Mouse (Mus musculus) stomach, embryonic 16.5 days (tissue): ENCODE results near the gene Tmem72. TPM values are rescaled to one million over a fixed set of nuclear protein-coding genes. Genes with fewer than 3 reads are reported as not detected.

Experiments
- ATAC-seq: fragments of 200-750 bp; cut with Nextera tagmentation; 2 replicates; pipeline ENCODE4 v1.8.0; 2017; ENCODE audit warnings: moderate number of reproducible peaks, moderate TSS enrichment; ENCODE audit not compliant: insufficient read depth, low FRiP score
- H3K27ac ChIP-seq: fragments of 300-500 bp; sonication (generic); 2 replicates; pipeline ENCODE4 v1.5.1; 2014; ENCODE audit warnings: low read length
- H3K27me3 ChIP-seq: fragments of 300-500 bp; sonication (generic); 2 replicates; pipeline ENCODE4 v1.6.1; 2014; ENCODE audit warnings: low read length, control low read depth, mixed read lengths; ENCODE audit not compliant: control insufficient read depth, insufficient read depth
- H3K36me3 ChIP-seq: fragments of 300-500 bp; sonication (generic); 2 replicates; pipeline ENCODE4 v1.6.1; 2014; ENCODE audit warnings: low read length; ENCODE audit not compliant: control insufficient read depth, insufficient read depth
- H3K4me1 ChIP-seq: fragments of 300-500 bp; sonication (generic); 2 replicates; pipeline ENCODE4 v1.6.1; 2014; ENCODE audit warnings: low read length, control low read depth, mixed read lengths; ENCODE audit not compliant: control insufficient read depth, insufficient read depth
- H3K4me2 ChIP-seq: fragments of 300-500 bp; sonication (generic); 2 replicates; pipeline ENCODE4 v1.6.1; 2014; ENCODE audit warnings: low read depth, low read length, mixed read lengths
- H3K4me3 ChIP-seq: fragments of 300-500 bp; sonication (generic); replicated peaks from 2 replicates; pipeline ENCODE4 v1.5.1; 2014; ENCODE audit warnings: mild to moderate bottlenecking, low read length
- H3K9ac ChIP-seq: fragments of 300-500 bp; sonication (generic); 2 replicates; pipeline ENCODE4 v1.6.1; 2014; ENCODE audit warnings: low read length
- H3K9me3 ChIP-seq: fragments of 300-500 bp; sonication (generic); replicated peaks from 2 replicates; pipeline ENCODE4 v1.6.1; 2016; ENCODE audit warnings: low read length, control low read depth; ENCODE audit not compliant: control insufficient read depth
- WGBS: fragments of 180-500 bp; shearing (Covaris S2); extraction: QIAGEN DNeasy Blood & Tissue Kit; methylation state at CpG from one replicate; pipeline ENCODE4 v1.1.7; 2014; 5-methylcytosine and 5-hydroxymethylcytosine counted together
- polyA plus RNA-seq: library from polyadenylated mRNA; unstranded; fragments of >200 nt; fragmentation: Nextera tagmentation; extraction: Ambion mirVana; gene quantifications from 2 replicates; pipeline ENCODE4 v1.2.1, GENCODE M21; 2015

Tmem72 gene
- polyA plus RNA-seq, 1 experiment from 2014 or later: 0.40 TPM

GRCm38 (mm10) chr6:116718920-116719319 is 2.2 kb upstream of the Tmem72 start:
- Histone ChIP-seq H3K4me1 (no peaks in the 10 kb centered on the region; the same call in 1 of the 2 replicates), H3K9ac (no peak overlapping the region), H3K27me3 (no peaks in the 10 kb centered on the region), H3K4me2 (no peak overlapping the region), H3K36me3 (no peaks in the 10 kb centered on the region), H3K4me3 (no peak overlapping the region), H3K9me3 (no peaks in the 10 kb centered on the region), H3K27ac (no peak overlapping the region)
- ATAC-seq: no peak
- WGBS: 54% methylated on average over 4 of the region's 4 CpGs

GRCm38 (mm10) chr6:116718361-116718760 is 1.6 kb upstream of the Tmem72 start:
- Histone ChIP-seq H3K36me3 (no peaks in the 10 kb centered on the region), H3K4me2 (no peak overlapping the region), H3K4me1 (no peaks in the 10 kb centered on the region; the same call in 1 of the 2 replicates), H3K9me3 (no peaks in the 10 kb centered on the region), H3K27ac (no peak overlapping the region), H3K4me3 (no peak overlapping the region), H3K9ac (no peak overlapping the region), H3K27me3 (no peaks in the 10 kb centered on the region)
- ATAC-seq: no peak
- 67% methylated on average over 4 of the region's 4 CpGs for WGBS

- Histone ChIP-seq H3K4me2 (no peak overlapping the region), H3K4me3 (no peak overlapping the region), H3K27ac (no peak overlapping the region), H3K27me3 (no peaks in the 10 kb centered on the region), H3K9me3 (no peaks in the 10 kb centered on the region), H3K9ac (no peak overlapping the region), H3K4me1 (no peaks in the 10 kb centered on the region; the same call in 1 of the 2 replicates), H3K36me3 (no peaks in the 10 kb centered on the region)
- 67% methylated on average over 7 of the region's 7 CpGs for WGBS
- no peak for ATAC-seq
Measured at GRCm38 (mm10) chr6:116717851-116718250, 1.1 kb upstream of the Tmem72 start.

GRCm38 (mm10) chr6:116715166-116715565 is 1.5 kb downstream of the Tmem72 start:
- Histone ChIP-seq H3K9me3 (no peaks in the 10 kb centered on the region), H3K4me1 (no peaks in the 10 kb centered on the region; the same call in 1 of the 2 replicates), H3K9ac (no peak overlapping the region), H3K4me3 (no peak overlapping the region), H3K36me3 (no peaks in the 10 kb centered on the region), H3K27ac (no peak overlapping the region), H3K27me3 (no peaks in the 10 kb centered on the region), H3K4me2 (no peak overlapping the region)
- ATAC-seq: no peak
- 69% methylated on average over 2 of the region's 2 CpGs for WGBS

- no peaks in the 10 kb centered on the region for H3K27me3 ChIP-seq
- H3K9ac ChIP-seq: no peak overlapping the region
- H3K36me3 ChIP-seq: no peaks in the 10 kb centered on the region
- H3K9me3 ChIP-seq: no peaks in the 10 kb centered on the region
- H3K4me3 ChIP-seq: no peak overlapping the region
- WGBS: 72% methylated on average over 5 of the region's 5 CpGs
- no peaks in the 10 kb centered on the region; the same call in 1 of the 2 replicates for H3K4me1 ChIP-seq
- ATAC-seq: no peak
- no peak overlapping the region for H3K27ac ChIP-seq
- H3K4me2 ChIP-seq: no peak overlapping the region
Measured at GRCm38 (mm10) chr6:116714576-116714975, 2.1 kb downstream of the Tmem72 start.

- no peak for ATAC-seq
- Histone ChIP-seq H3K4me1 (no peaks in the 10 kb centered on the region; the same call in 1 of the 2 replicates), H3K9me3 (no peaks in the 10 kb centered on the region), H3K27me3 (no peaks in the 10 kb centered on the region), H3K4me2 (no peak overlapping the region), H3K27ac (no peak overlapping the region), H3K36me3 (no peaks in the 10 kb centered on the region), H3K4me3 (no peak overlapping the region), H3K9ac (no peak overlapping the region)
- 84% methylated on average over 3 of the region's 3 CpGs for WGBS
Measured at GRCm38 (mm10) chr6:116713966-116714365, 2.7 kb downstream of the Tmem72 start.

GRCm38 (mm10) chr6:116712503-116712902 is 4.2 kb downstream of the Tmem72 start:
- Histone ChIP-seq H3K4me2 (no peak overlapping the region), H3K4me1 (no peaks in the 10 kb centered on the region; the same call in 1 of the 2 replicates), H3K4me3 (no peak overlapping the region), H3K9ac (no peak overlapping the region), H3K9me3 (no peaks in the 10 kb centered on the region), H3K36me3 (no peaks in the 10 kb centered on the region), H3K27me3 (no peaks in the 10 kb centered on the region), H3K27ac (no peak overlapping the region)
- no peak for ATAC-seq
- 89% methylated on average over 3 of the region's 3 CpGs for whole genome bisulfite sequencing

- WGBS: 13% methylated on average over 5 of the region's 5 CpGs
- no peaks in the 10 kb centered on the region for H3K36me3 ChIP-seq
- no peak overlapping the region for H3K27ac ChIP-seq
- no peak overlapping the region for H3K9ac ChIP-seq
- H3K9me3 ChIP-seq: no peaks in the 10 kb centered on the region
- no peak overlapping the region for H3K4me3 ChIP-seq
- H3K27me3 ChIP-seq: no peaks in the 10 kb centered on the region
- no peak overlapping the region for H3K4me2 ChIP-seq
- ATAC-seq: no peak
- no peaks in the 10 kb centered on the region; the same call in 1 of the 2 replicates for H3K4me1 ChIP-seq
Measured at GRCm38 (mm10) chr6:116712062-116712461, 4.7 kb downstream of the Tmem72 start.

- H3K4me3 ChIP-seq: no peak overlapping the region
- no peaks in the 10 kb centered on the region for H3K36me3 ChIP-seq
- no peak overlapping the region for H3K27ac ChIP-seq
- ATAC-seq: no peak
- no peaks in the 10 kb centered on the region for H3K9me3 ChIP-seq
- H3K4me2 ChIP-seq: no peak overlapping the region
- no peaks in the 10 kb centered on the region for H3K4me1 ChIP-seq
- H3K9ac ChIP-seq: no peak overlapping the region
- WGBS: 75% methylated on average over 6 of the region's 6 CpGs
- no peaks in the 10 kb centered on the region for H3K27me3 ChIP-seq
Measured at GRCm38 (mm10) chr6:116704320-116704719, 12.4 kb downstream of the Tmem72 start.

- H3K4me2 ChIP-seq: no peak overlapping the region
- no peaks in the 10 kb centered on the region for H3K27me3 ChIP-seq
- no peak overlapping the region for H3K4me3 ChIP-seq
- no peaks in the 10 kb centered on the region for H3K36me3 ChIP-seq
- H3K9me3 ChIP-seq: no peaks in the 10 kb centered on the region
- H3K27ac ChIP-seq: no peak overlapping the region
- H3K4me1 ChIP-seq: no peaks in the 10 kb centered on the region
- H3K9ac ChIP-seq: no peak overlapping the region
- no peak for ATAC-seq
Measured at GRCm38 (mm10) chr6:116700821-116701220, 15.9 kb downstream of the Tmem72 start.
